Mouse (Mus musculus): ENCODE measurements around the gene Tnfsf13. TPM values are rescaled to one million over a fixed set of nuclear protein-coding genes. Genes with fewer than 3 reads are reported as not detected.

The Tnfsf13 gene
- polyA plus RNA-seq, 1 experiment from 2014 or later = 0.53 TPM

DNA sequence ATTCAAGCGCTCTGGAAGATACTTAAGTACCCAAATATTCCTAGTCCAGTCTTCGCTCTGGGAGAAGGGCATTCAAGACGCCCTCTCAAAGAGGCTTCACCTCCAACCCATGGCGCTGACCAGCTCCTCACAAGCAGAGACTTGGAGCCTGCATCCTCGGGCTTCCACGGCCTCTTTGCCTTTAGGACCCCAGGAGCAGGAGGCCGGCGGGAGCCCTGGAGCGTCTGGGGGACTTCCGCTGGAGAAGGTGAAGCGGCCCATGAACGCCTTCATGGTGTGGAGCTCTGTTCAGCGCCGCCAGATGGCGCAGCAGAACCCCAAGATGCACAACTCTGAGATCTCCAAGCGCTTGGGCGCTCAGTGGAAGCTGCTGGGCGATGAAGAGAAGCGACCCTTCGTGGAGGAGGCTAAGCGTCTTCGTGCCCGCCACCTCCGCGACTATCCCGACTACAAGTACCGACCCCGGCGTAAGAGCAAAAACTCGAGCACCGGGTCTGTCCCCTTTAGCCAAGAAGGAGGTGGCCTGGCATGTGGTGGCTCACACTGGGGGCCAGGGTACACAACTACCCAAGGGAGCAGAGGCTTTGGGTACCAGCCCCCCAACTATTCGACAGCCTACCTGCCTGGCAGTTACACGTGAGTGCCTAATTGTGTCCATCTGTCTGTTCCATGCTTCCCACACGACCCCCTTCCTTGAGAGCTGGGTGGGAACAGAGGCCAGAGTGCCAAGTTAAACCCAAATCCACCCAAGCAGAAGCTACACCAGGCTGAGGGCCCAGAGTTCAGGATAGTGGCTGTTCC is 30.1 kb downstream of the Tnfsf13 start, which contains the start of gene Sox15:
Gene Sox15 (plus strand): TSS at position 51 of the 801 bp plus-strand sequence.
- peak; percentile 85 for ATAC-seq
- H3K4me3 ChIP-seq (ENCODE audit: low read depth, low read length) = no peak within 1 kb of the TSS
- H3K4me1 ChIP-seq (ENCODE audit: control insufficient read depth, insufficient read depth, low read length) = no peaks in the 10 kb centered on the region
- peaks cover 78% of the 10 kb centered on the region for H3K36me3 ChIP-seq (ENCODE audit: control insufficient read depth, insufficient read depth, low read length)
- H3K27me3 ChIP-seq (replicated peaks; ENCODE audit: control insufficient read depth, insufficient read depth, low read length) = no peaks in the 10 kb centered on the region
- no peaks in the 10 kb centered on the region for H3K9me3 ChIP-seq (replicated peaks; ENCODE audit: control insufficient read depth, low read length)
- WGBS = 21% methylated on average over 34 of the region's 34 CpGs
- no peak within 1 kb of the TSS for H3K4me2 ChIP-seq (ENCODE audit: low read length)
- no peak within 1 kb of the TSS for H3K27ac ChIP-seq (ENCODE audit: low read depth, low read length)
- H3K9ac ChIP-seq (ENCODE audit: low read length) = peak within 1 kb of the TSS; percentile 21
- DNase-seq (ENCODE audit: low spot score) = peak; percentile 84

GRCm38 (mm10) chr11:69654760-69655159 is 30.8 kb downstream of the Tnfsf13 start:
- no peak for ATAC-seq
- Histone ChIP-seq H3K27ac (ENCODE audit: low read depth, low read length) (no peak overlapping the region), H3K9ac (ENCODE audit: low read length) (no peak overlapping the region; the same call in 1 of the 2 replicates), H3K4me2 (ENCODE audit: low read length) (no peak overlapping the region), H3K9me3 (replicated peaks; ENCODE audit: control insufficient read depth, low read length) (no peaks in the 10 kb centered on the region), H3K4me1 (ENCODE audit: control insufficient read depth, insufficient read depth, low read length) (no peaks in the 10 kb centered on the region), H3K36me3 (ENCODE audit: control insufficient read depth, insufficient read depth, low read length) (peaks cover 85% of the 10 kb centered on the region), H3K27me3 (replicated peaks; ENCODE audit: control insufficient read depth, insufficient read depth, low read length) (no peaks in the 10 kb centered on the region), H3K4me3 (ENCODE audit: low read depth, low read length) (no peak overlapping the region)
- 52% methylated on average over 9 of the region's 9 CpGs for WGBS
- no peak for DNase-seq (ENCODE audit: low spot score)

DNA sequence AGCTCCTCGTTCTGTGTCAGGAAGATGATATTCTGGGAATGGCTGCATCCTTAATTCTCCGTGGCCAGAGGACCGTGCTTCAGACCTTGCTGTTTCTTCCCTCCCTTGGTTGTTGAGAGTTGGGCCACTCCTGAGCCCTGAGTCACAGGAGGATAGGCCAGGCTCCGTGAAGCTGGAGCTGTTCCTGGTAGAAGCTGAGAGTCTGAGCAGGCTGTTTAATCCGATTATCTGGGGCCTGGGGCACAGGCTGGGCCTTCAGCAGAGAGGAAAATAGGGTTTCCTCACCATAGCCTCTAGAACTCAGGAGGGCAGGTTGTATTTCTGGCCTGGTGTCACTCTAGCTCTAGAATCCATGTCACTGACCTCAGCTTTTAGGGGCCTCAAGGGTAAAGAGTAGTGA is 32.2 kb downstream of the Tnfsf13 start:
- ATAC-seq (no peak), DNase-seq (ENCODE audit: low spot score) (no peak)
- H3K9me3 ChIP-seq (replicated peaks; ENCODE audit: control insufficient read depth, low read length) = no peaks in the 10 kb centered on the region
- H3K9ac ChIP-seq (ENCODE audit: low read length) = no peak overlapping the region
- no peaks in the 10 kb centered on the region for H3K4me1 ChIP-seq (ENCODE audit: control insufficient read depth, insufficient read depth, low read length)
- no peak overlapping the region for H3K27ac ChIP-seq (ENCODE audit: low read depth, low read length)
- H3K36me3 ChIP-seq (ENCODE audit: control insufficient read depth, insufficient read depth, low read length) = peaks cover 90% of the 10 kb centered on the region
- no peak overlapping the region for H3K4me2 ChIP-seq (ENCODE audit: low read length)
- no peak overlapping the region for H3K4me3 ChIP-seq (ENCODE audit: low read depth, low read length)
- 65% methylated on average over 5 of the region's 5 CpGs for WGBS
- no peaks in the 10 kb centered on the region for H3K27me3 ChIP-seq (replicated peaks; ENCODE audit: control insufficient read depth, insufficient read depth, low read length)

DNA sequence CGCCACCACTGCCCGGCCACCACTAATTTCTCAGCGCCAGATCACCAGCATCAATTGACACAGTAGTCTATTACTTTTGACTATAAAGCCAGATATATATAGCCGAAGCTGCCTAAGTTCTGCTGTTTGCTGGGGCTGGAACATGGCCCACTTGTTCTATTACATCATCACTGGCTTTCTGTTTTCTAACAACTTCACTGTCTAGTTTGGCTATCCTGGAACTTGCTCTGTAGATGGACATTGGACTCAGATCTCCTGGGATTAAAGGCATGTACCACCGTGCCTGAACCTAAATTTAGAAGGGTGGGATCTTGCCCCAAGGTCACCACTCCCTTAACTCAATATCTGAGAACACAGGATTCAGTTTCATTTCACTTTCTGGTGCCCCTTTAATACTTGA is 39.7 kb downstream of the Tnfsf13 start:
- ATAC-seq (no peak), DNase-seq (ENCODE audit: low spot score) (no peak)
- WGBS = 96% methylated on average over 5 of the region's 5 CpGs
- Histone ChIP-seq H3K27me3 (replicated peaks; ENCODE audit: control insufficient read depth, insufficient read depth, low read length) (no peaks in the 10 kb centered on the region), H3K4me1 (ENCODE audit: control insufficient read depth, insufficient read depth, low read length) (no peaks in the 10 kb centered on the region), H3K36me3 (ENCODE audit: control insufficient read depth, insufficient read depth, low read length) (peaks cover 97% of the 10 kb centered on the region), H3K9me3 (replicated peaks; ENCODE audit: control insufficient read depth, low read length) (no peaks in the 10 kb centered on the region), H3K27ac (ENCODE audit: low read depth, low read length) (no peak overlapping the region), H3K4me2 (ENCODE audit: low read length) (no peak overlapping the region), H3K9ac (ENCODE audit: low read length) (no peak overlapping the region), H3K4me3 (ENCODE audit: low read depth, low read length) (no peak overlapping the region)

DNA sequence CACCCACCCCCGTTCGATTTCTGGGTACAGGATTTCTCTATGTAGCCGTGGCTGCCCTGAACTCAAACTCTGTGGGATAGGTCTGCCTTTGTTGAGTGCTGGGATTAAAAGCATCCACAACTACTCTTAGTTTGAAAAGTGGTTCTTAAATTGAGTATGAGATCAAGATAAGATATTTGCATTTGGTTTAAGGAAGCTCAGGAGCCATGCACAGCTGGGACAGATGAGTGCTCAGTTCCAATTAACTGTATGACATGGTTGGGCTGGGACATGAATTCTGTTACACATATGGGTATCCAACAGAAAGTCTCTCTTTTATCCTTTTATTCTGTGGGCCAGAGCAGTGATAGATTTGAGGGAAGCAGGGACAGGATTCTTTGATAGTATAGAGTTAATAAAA is 50.1 kb downstream of the Tnfsf13 start:
- 85% methylated on average over 3 of the region's 3 CpGs for WGBS
- H3K9me3 ChIP-seq (replicated peaks; ENCODE audit: control insufficient read depth, low read length) = no peaks in the 10 kb centered on the region
- H3K4me2 ChIP-seq (ENCODE audit: low read length) = 0 out of 2 replicates have a peak overlapping the region, but pooled peaks have one; percentile 16
- H3K4me3 ChIP-seq (ENCODE audit: low read depth, low read length) = no peak overlapping the region
- no peak overlapping the region for H3K27ac ChIP-seq (ENCODE audit: low read depth, low read length)
- peaks cover 17% of the 10 kb centered on the region for H3K4me1 ChIP-seq (ENCODE audit: control insufficient read depth, insufficient read depth, low read length)
- ATAC-seq (no peak), DNase-seq (ENCODE audit: low spot score) (no peak)
- H3K9ac ChIP-seq (ENCODE audit: low read length) = no peak overlapping the region
- H3K36me3 ChIP-seq (ENCODE audit: control insufficient read depth, insufficient read depth, low read length) = peaks cover 24% of the 10 kb centered on the region
- no peaks in the 10 kb centered on the region for H3K27me3 ChIP-seq (replicated peaks; ENCODE audit: control insufficient read depth, insufficient read depth, low read length)

GRCm38 (mm10) chr11:69633128-69633866 is 52.3 kb downstream of the Tnfsf13 start:
- Histone ChIP-seq H3K36me3 (ENCODE audit: control insufficient read depth, insufficient read depth, low read length) (peaks cover 7% of the 10 kb centered on the region; the same call in 1 of the 2 replicates), H3K27ac (ENCODE audit: low read depth, low read length) (peak overlapping the region; percentile 94), H3K4me3 (ENCODE audit: low read depth, low read length) (peak overlapping the region; percentile 94), H3K27me3 (replicated peaks; ENCODE audit: control insufficient read depth, insufficient read depth, low read length) (no peaks in the 10 kb centered on the region), H3K9ac (ENCODE audit: low read length) (peak overlapping the region; percentile 93), H3K4me2 (ENCODE audit: low read length) (peak overlapping the region; percentile 77), H3K4me1 (ENCODE audit: control insufficient read depth, insufficient read depth, low read length) (peaks cover 17% of the 10 kb centered on the region), H3K9me3 (replicated peaks; ENCODE audit: control insufficient read depth, low read length) (no peaks in the 10 kb centered on the region)
- under 1% methylated on average over 38 of the region's 50 CpGs for WGBS
- ATAC-seq (peak; percentile 65), DNase-seq (ENCODE audit: low spot score) (no peak)

MicroRNAs encoded within 50 kb of the gene (microRNA counts, 519-probe panel; counts per million panel counts)
- microRNA mmu-miR-1934 (not detected), microRNA mmu-miR-467f (2,504 counts per million, percentile 14 among the panel's probes with 10 or more counts)

Small RNA genes lying within 50 kb of the gene (microRNA-seq; reads per million reads assigned to microRNA genes)
- 2.3 reads per million, percentile 13 among the genes with 10 or more reads in this experiment for gene Mir1934
- not detected for gene Mir467f

Other genes starting within 250 kb of the Tnfsf13 start
- 2.7 and 3.8 TPM in 2 replicates for gene Dnah2, start 136.7 kb downstream of the Tnfsf13 start, polyA plus RNA-seq (2014; fragmentation: Nextera tagmentation; extraction: Ambion mirVana)
- 38.6 and 48.2 TPM in 2 replicates for gene Efnb3, start 125.6 kb downstream of the Tnfsf13 start, polyA plus RNA-seq (2014; fragmentation: Nextera tagmentation; extraction: Ambion mirVana)
- gene Wrap53, start 105.5 kb downstream of the Tnfsf13 start, polyA plus RNA-seq (2014; fragmentation: Nextera tagmentation; extraction: Ambion mirVana) = 24.6 and 29.3 TPM in 2 replicates
- 111 and 113 TPM in 2 replicates for gene Trp53, start 105.4 kb downstream of the Tnfsf13 start, polyA plus RNA-seq (2014; fragmentation: Nextera tagmentation; extraction: Ambion mirVana)
- 22.0 and 31.5 TPM in 2 replicates for gene Atp1b2, start 79.8 kb downstream of the Tnfsf13 start, polyA plus RNA-seq (2014; fragmentation: Nextera tagmentation; extraction: Ambion mirVana)
- not detected in 2 replicates for gene Shbg, start 67.9 kb downstream of the Tnfsf13 start, polyA plus RNA-seq (2014; fragmentation: Nextera tagmentation; extraction: Ambion mirVana)
- 17.6 and 18.2 TPM in 2 replicates for gene Sat2, start 63.8 kb downstream of the Tnfsf13 start, polyA plus RNA-seq (2014; fragmentation: Nextera tagmentation; extraction: Ambion mirVana)
- 34.2 and 35.0 TPM in 2 replicates for gene Fxr2, start 52.8 kb downstream of the Tnfsf13 start, polyA plus RNA-seq (2014; fragmentation: Nextera tagmentation; extraction: Ambion mirVana)
- gene Sox15, start 30.5 kb downstream of the Tnfsf13 start, polyA plus RNA-seq (2014; fragmentation: Nextera tagmentation; extraction: Ambion mirVana) = not detected in 2 replicates
- 72.9 and 83.0 TPM in 2 replicates for gene Mpdu1, start 23.1 kb downstream of the Tnfsf13 start, polyA plus RNA-seq (2014; fragmentation: Nextera tagmentation; extraction: Ambion mirVana)
- gene Cd68, start 19.6 kb downstream of the Tnfsf13 start, polyA plus RNA-seq (2014; fragmentation: Nextera tagmentation; extraction: Ambion mirVana) = 8.2 and 9.6 TPM in 2 replicates
- gene Eif4a1, start 13.4 kb downstream of the Tnfsf13 start, polyA plus RNA-seq (2014; fragmentation: Nextera tagmentation; extraction: Ambion mirVana) = 1,177 and 1,222 TPM in 2 replicates
- 81.8 and 88.2 TPM in 2 replicates for gene Senp3, start 3.7 kb downstream of the Tnfsf13 start, polyA plus RNA-seq (2014; fragmentation: Nextera tagmentation; extraction: Ambion mirVana)
- 2.2 and 2.7 TPM in 2 replicates for gene Tnfsf12, start 10.1 kb upstream of the Tnfsf13 start, polyA plus RNA-seq (2014; fragmentation: Nextera tagmentation; extraction: Ambion mirVana)
- gene Tnfsfm13, start 10.3 kb upstream of the Tnfsf13 start, polyA plus RNA-seq (2014; fragmentation: Nextera tagmentation; extraction: Ambion mirVana) = 1.5 and 1.6 TPM in 2 replicates
- 21.1 and 21.3 TPM in 2 replicates for gene Polr2a, start 72.9 kb upstream of the Tnfsf13 start, polyA plus RNA-seq (2014; fragmentation: Nextera tagmentation; extraction: Ambion mirVana)
- gene Slc35g3, start 76.2 kb upstream of the Tnfsf13 start, polyA plus RNA-seq (2014; fragmentation: Nextera tagmentation; extraction: Ambion mirVana) = 0.56 TPM in 1 of 2 replicates, not detected in the other
- 2.1 and 2.8 TPM in 2 replicates for gene Zbtb4, start 80.1 kb upstream of the Tnfsf13 start, polyA plus RNA-seq (2014; fragmentation: Nextera tagmentation; extraction: Ambion mirVana)
- gene Chrnb1, start 110.2 kb upstream of the Tnfsf13 start, polyA plus RNA-seq (2014; fragmentation: Nextera tagmentation; extraction: Ambion mirVana) = 0.68 and 1.4 TPM in 2 replicates
- gene Fgf11, start 116.1 kb upstream of the Tnfsf13 start, polyA plus RNA-seq (2014; fragmentation: Nextera tagmentation; extraction: Ambion mirVana) = 2.9 and 3.0 TPM in 2 replicates
- 0.15 and 0.52 TPM in 2 replicates for gene Tmem102, start 119.8 kb upstream of the Tnfsf13 start, polyA plus RNA-seq (2014; fragmentation: Nextera tagmentation; extraction: Ambion mirVana)
- gene Gm39566, start 129.5 kb upstream of the Tnfsf13 start, polyA plus RNA-seq (2014; fragmentation: Nextera tagmentation; extraction: Ambion mirVana) = not detected in 2 replicates
- not detected in 2 replicates for gene Spem2, start 132.7 kb upstream of the Tnfsf13 start, polyA plus RNA-seq (2014; fragmentation: Nextera tagmentation; extraction: Ambion mirVana)
- 0.39 TPM in 1 of 2 replicates, not detected in the other for gene Spem1, start 136.4 kb upstream of the Tnfsf13 start, polyA plus RNA-seq (2014; fragmentation: Nextera tagmentation; extraction: Ambion mirVana)
- 15.7 and 18.4 TPM in 2 replicates for gene Nlgn2, start 152.0 kb upstream of the Tnfsf13 start, polyA plus RNA-seq (2014; fragmentation: Nextera tagmentation; extraction: Ambion mirVana)
- gene Tmem256, start 152.7 kb upstream of the Tnfsf13 start, polyA plus RNA-seq (2014; fragmentation: Nextera tagmentation; extraction: Ambion mirVana) = 307 and 386 TPM in 2 replicates
- 44.3 and 49.0 TPM in 2 replicates for gene Plscr3, start 160.6 kb upstream of the Tnfsf13 start, polyA plus RNA-seq (2014; fragmentation: Nextera tagmentation; extraction: Ambion mirVana)
- gene Tnk1, start 172.9 kb upstream of the Tnfsf13 start, polyA plus RNA-seq (2014; fragmentation: Nextera tagmentation; extraction: Ambion mirVana) = 0.32 TPM in 1 of 2 replicates, not detected in the other
- not detected in 2 replicates for gene Tmem95, start 192.2 kb upstream of the Tnfsf13 start, polyA plus RNA-seq (2014; fragmentation: Nextera tagmentation; extraction: Ambion mirVana)
- 1.1 and 1.2 TPM in 2 replicates for gene Kctd11, start 195.6 kb upstream of the Tnfsf13 start, polyA plus RNA-seq (2014; fragmentation: Nextera tagmentation; extraction: Ambion mirVana)
- gene Acap1, start 209.8 kb upstream of the Tnfsf13 start, polyA plus RNA-seq (2014; fragmentation: Nextera tagmentation; extraction: Ambion mirVana) = 0.10 and 0.17 TPM in 2 replicates
- gene 2810408A11Rik, start 215.2 kb upstream of the Tnfsf13 start, polyA plus RNA-seq (2014; fragmentation: Nextera tagmentation; extraction: Ambion mirVana) = 15.0 and 18.6 TPM in 2 replicates
- 16.7 and 23.8 TPM in 2 replicates for gene Neurl4, start 215.3 kb upstream of the Tnfsf13 start, polyA plus RNA-seq (2014; fragmentation: Nextera tagmentation; extraction: Ambion mirVana)
- gene Gps2, start 228.1 kb upstream of the Tnfsf13 start, polyA plus RNA-seq (2014; fragmentation: Nextera tagmentation; extraction: Ambion mirVana) = 62.9 and 67.8 TPM in 2 replicates
- gene Eif5a, start 236.2 kb upstream of the Tnfsf13 start, polyA plus RNA-seq (2014; fragmentation: Nextera tagmentation; extraction: Ambion mirVana) = 1,251 and 1,277 TPM in 2 replicates

Measured in forebrain, embryonic 14.5 days (tissue).